Mouse (Mus musculus) ES-E14 (cell line): ENCODE results near the gene Atp13a3.

Source experiments
- MAFK ChIP-seq: IDR thresholded peaks from 2 replicates; pipeline ENCODE4 v1.6.1; 2014; ENCODE audit warnings: mild to moderate bottlenecking, low read depth, low read length, inconsistent platforms; ENCODE audit not compliant: insufficient read depth
- ZNF384 ChIP-seq: IDR thresholded peaks from 2 replicates; pipeline ENCODE4 v1.6.1; 2012; ENCODE audit warnings: low read depth, low read length, inconsistent platforms

- TF ChIP-seq ZNF384 (no peak), MAFK (no peak)
Measured at GRCm38 (mm10) chr16:30265611-30266010, 140.2 kb downstream of the Atp13a3 start.
